Mouse (Mus musculus): Measurements from ENCODE around the gene Ccdc142. TPM values are rescaled to one million over a fixed set of nuclear protein-coding genes. Genes with fewer than 3 reads are reported as not detected.
A peak's percentile ranks its signal among the peaks of the same experiment; 100 is the strongest.

The Ccdc142 gene
- polyA plus RNA-seq, 1 experiment: 1.2 TPM

- no peak overlapping the region for H3K4me2 ChIP-seq (ENCODE audit: low read depth)
- H3K79me2 ChIP-seq (ENCODE audit: control insufficient read depth, insufficient read depth): no peaks in the 10 kb centered on the region
- H3K36me3 ChIP-seq (ENCODE audit: control insufficient read depth, insufficient read depth): peaks cover 5% of the 10 kb centered on the region
- H3K27me3 ChIP-seq (ENCODE audit: control insufficient read depth, insufficient read depth, insufficient read length): peaks cover 4% of the 10 kb centered on the region
- H3K4me3 ChIP-seq: no peak overlapping the region
- H3ac ChIP-seq (ENCODE audit: control insufficient read depth, insufficient read length): no peak overlapping the region
- TF ChIP-seq MYOG (IDR thresholded peaks at IDR 0.05; ENCODE audit: control insufficient read depth in 1 of 3, insufficient read depth in 1 of 3, insufficient read length in 2 of 3, low read depth in 2 of 3) (no peak), USF1 (IDR thresholded peaks at IDR 0.05; ENCODE audit: low read depth) (no peak), TCF12 (IDR thresholded peaks at IDR 0.05; ENCODE audit: insufficient read depth, poor library complexity, severe bottlenecking) (no peak), TCF3 (IDR thresholded peaks at IDR 0.05; ENCODE audit: insufficient read length, low read depth) (no peak), MYOD1 (IDR thresholded peaks at IDR 0.05; ENCODE audit: control insufficient read depth in 1 of 3, insufficient read length in 2 of 3, low read depth in 2 of 3) (no peak), E2F4 (IDR thresholded peaks at IDR 0.05; ENCODE audit: insufficient read depth) (no peak), POLR2AphosphoS2 (IDR thresholded peaks at IDR 0.05; ENCODE audit: insufficient read length, low read depth) (no peak), REST (IDR thresholded peaks at IDR 0.05; ENCODE audit: insufficient read depth, insufficient read length) (no peak), SRF (IDR thresholded peaks at IDR 0.05; ENCODE audit: control insufficient read depth, insufficient read length, low read depth) (no peak), CEBPB (IDR thresholded peaks at IDR 0.05; ENCODE audit: insufficient read depth, poor library complexity, severe bottlenecking) (no peak)
Observed at GRCm38 (mm10) chr6:83080210-83080609, 21.2 kb upstream of the Ccdc142 start.

GRCm38 (mm10) chr6:83083497-83083896 lies 17.9 kb upstream of the Ccdc142 start:
- no peak overlapping the region for H3ac ChIP-seq (ENCODE audit: control insufficient read depth, insufficient read length)
- TF ChIP-seq REST (IDR thresholded peaks at IDR 0.05; ENCODE audit: insufficient read depth, insufficient read length): no peak
- TF ChIP-seq USF1 (IDR thresholded peaks at IDR 0.05; ENCODE audit: low read depth): no peak
- TF ChIP-seq POLR2A (IDR thresholded peaks at IDR 0.05; ENCODE audit: insufficient read length, low read depth): no peak
- TF ChIP-seq CEBPB (IDR thresholded peaks at IDR 0.05; ENCODE audit: insufficient read depth, poor library complexity, severe bottlenecking): no peak
- TF ChIP-seq E2F4 (IDR thresholded peaks at IDR 0.05; ENCODE audit: insufficient read depth): no peak
- H3K36me3 ChIP-seq (ENCODE audit: control insufficient read depth, insufficient read depth): peaks cover 5% of the 10 kb centered on the region
- H3K4me2 ChIP-seq (ENCODE audit: low read depth): no peak overlapping the region
- H3K79me2 ChIP-seq (ENCODE audit: control insufficient read depth, insufficient read depth): no peaks in the 10 kb centered on the region
- no peak overlapping the region for H3K4me3 ChIP-seq
- peaks cover 22% of the 10 kb centered on the region for H3K27me3 ChIP-seq (ENCODE audit: control insufficient read depth, insufficient read depth, insufficient read length)

- no peak overlapping the region for H3ac ChIP-seq (ENCODE audit: control insufficient read depth, insufficient read length)
- no peak overlapping the region for H3K4me3 ChIP-seq
- peaks cover 29% of the 10 kb centered on the region for H3K27me3 ChIP-seq (ENCODE audit: control insufficient read depth, insufficient read depth, insufficient read length)
- H3K4me2 ChIP-seq (ENCODE audit: low read depth): no peak overlapping the region
- H3K79me2 ChIP-seq (ENCODE audit: control insufficient read depth, insufficient read depth): no peaks in the 10 kb centered on the region
- peaks cover 5% of the 10 kb centered on the region for H3K36me3 ChIP-seq (ENCODE audit: control insufficient read depth, insufficient read depth)
- no peak for TF ChIP-seq CEBPB (IDR thresholded peaks at IDR 0.05; ENCODE audit: insufficient read depth, poor library complexity, severe bottlenecking)
- no peak for TF ChIP-seq POLR2AphosphoS2 (IDR thresholded peaks at IDR 0.05; ENCODE audit: insufficient read length, low read depth)
- TF ChIP-seq SRF (IDR thresholded peaks at IDR 0.05; ENCODE audit: control insufficient read depth, insufficient read length, low read depth): no peak
- TF ChIP-seq TCF12 (IDR thresholded peaks at IDR 0.05; ENCODE audit: insufficient read depth, poor library complexity, severe bottlenecking): no peak
- TF ChIP-seq POLR2A (IDR thresholded peaks at IDR 0.05; ENCODE audit: insufficient read length, low read depth): no peak
- TF ChIP-seq REST (IDR thresholded peaks at IDR 0.05; ENCODE audit: insufficient read depth, insufficient read length): no peak
- no peak for TF ChIP-seq E2F4 (IDR thresholded peaks at IDR 0.05; ENCODE audit: insufficient read depth)
- TF ChIP-seq USF1 (IDR thresholded peaks at IDR 0.05; ENCODE audit: low read depth): no peak
- no peak for TF ChIP-seq MYOD1 (IDR thresholded peaks at IDR 0.05; ENCODE audit: control insufficient read depth in 1 of 3, insufficient read length in 2 of 3, low read depth in 2 of 3)
- no peak for TF ChIP-seq TCF3 (IDR thresholded peaks at IDR 0.05; ENCODE audit: insufficient read length, low read depth)
- TF ChIP-seq MYOG (IDR thresholded peaks at IDR 0.05; ENCODE audit: control insufficient read depth in 1 of 3, insufficient read depth in 1 of 3, insufficient read length in 2 of 3, low read depth in 2 of 3): no peak
- TF ChIP-seq MAX (IDR thresholded peaks at IDR 0.05; ENCODE audit: low read depth): no peak
Observed at GRCm38 (mm10) chr6:83084477-83084876, 16.9 kb upstream of the Ccdc142 start.

- TF ChIP-seq USF1 (IDR thresholded peaks at IDR 0.05; ENCODE audit: low read depth) (no peak), MYOD1 (IDR thresholded peaks at IDR 0.05; ENCODE audit: control insufficient read depth in 1 of 3, insufficient read length in 2 of 3, low read depth in 2 of 3) (no peak), CEBPB (IDR thresholded peaks at IDR 0.05; ENCODE audit: insufficient read depth, poor library complexity, severe bottlenecking) (no peak), TCF3 (IDR thresholded peaks at IDR 0.05; ENCODE audit: insufficient read length, low read depth) (no peak), SRF (IDR thresholded peaks at IDR 0.05; ENCODE audit: control insufficient read depth, insufficient read length, low read depth) (no peak), MYOG (IDR thresholded peaks at IDR 0.05; ENCODE audit: control insufficient read depth in 1 of 3, insufficient read depth in 1 of 3, insufficient read length in 2 of 3, low read depth in 2 of 3) (no peak), MAX (IDR thresholded peaks at IDR 0.05; ENCODE audit: low read depth) (no peak), TCF12 (IDR thresholded peaks at IDR 0.05; ENCODE audit: insufficient read depth, poor library complexity, severe bottlenecking) (no peak), POLR2AphosphoS2 (IDR thresholded peaks at IDR 0.05; ENCODE audit: insufficient read length, low read depth) (no peak), POLR2A (IDR thresholded peaks at IDR 0.05; ENCODE audit: insufficient read length, low read depth) (no peak), E2F4 (IDR thresholded peaks at IDR 0.05; ENCODE audit: insufficient read depth) (no peak), REST (IDR thresholded peaks at IDR 0.05; ENCODE audit: insufficient read depth, insufficient read length) (no peak)
- Histone ChIP-seq H3K36me3 (ENCODE audit: control insufficient read depth, insufficient read depth) (peaks cover 5% of the 10 kb centered on the region), H3K27me3 (ENCODE audit: control insufficient read depth, insufficient read depth, insufficient read length) (peaks cover 42% of the 10 kb centered on the region), H3ac (ENCODE audit: control insufficient read depth, insufficient read length) (no peak within 1 kb of the TSS), H3K79me2 (ENCODE audit: control insufficient read depth, insufficient read depth) (no peaks in the 10 kb centered on the region), H3K4me2 (ENCODE audit: low read depth) (peak within 1 kb of the TSS; percentile 48), H3K4me3 (no peak within 1 kb of the TSS)
Observed at GRCm38 (mm10) chr6:83086121-83087035, 15.0 kb upstream of the Ccdc142 start, which contains the start of gene Lbx2. Gene Lbx2, plus strand, starts transcription at chr6:83086367.
